Comparison of ENCODE assay signal across 8 mouse cellular contexts in genomic region chr6:91719042-91719747, GRCm38 (mm10). TPM values are rescaled to one million over a fixed set of nuclear protein-coding genes. Genes with fewer than 3 reads are reported as not detected.
DNase-seq lines count a peak whose midpoint lies in the region; ATAC-seq and TF ChIP-seq lines count a peak whose summit lies in the region.

No protein-coding gene starts in this region.

- WGBS in lung, embryonic 15.5 days = 66% methylated on average over 6 of the region's 6 CpGs
- 78% methylated on average over 6 of the region's 6 CpGs for WGBS in forebrain, embryonic 10.5 days
- WGBS in hindbrain, embryonic 14.5 days = 51% methylated on average over 6 of the region's 6 CpGs
- WGBS in midbrain, postnatal 0 days = 39% methylated on average over 6 of the region's 6 CpGs

- H3K27ac ChIP-seq in lung, embryonic 15.5 days = no peak overlapping the region
- H3K27ac ChIP-seq in forebrain, embryonic 10.5 days = peak overlapping the region; percentile 85
- H3K27ac ChIP-seq in hindbrain, embryonic 14.5 days = peak overlapping the region; percentile 81
- H3K27ac ChIP-seq in left cerebral cortex, adult 2 months = peak overlapping the region; percentile 89
- peak overlapping the region; percentile 94 for H3K27ac ChIP-seq in midbrain, postnatal 0 days (ENCODE audit: low read depth, low read length)

- H3K36me3 ChIP-seq in lung, embryonic 15.5 days = peaks cover 10% of the 10 kb centered on the region; the same call in 1 of the 2 replicates
- peaks cover 32% of the 10 kb centered on the region for H3K36me3 ChIP-seq in forebrain, embryonic 10.5 days (replicated peaks)
- peaks cover 20% of the 10 kb centered on the region for H3K36me3 ChIP-seq in hindbrain, embryonic 14.5 days (replicated peaks; ENCODE audit: control insufficient read depth, insufficient read depth)
- H3K36me3 ChIP-seq in midbrain, postnatal 0 days (ENCODE audit: insufficient read depth, low read length) = peaks cover 18% of the 10 kb centered on the region

- H3K9me3 ChIP-seq in lung, embryonic 15.5 days = no peaks in the 10 kb centered on the region
- H3K9me3 ChIP-seq in forebrain, embryonic 10.5 days = no peaks in the 10 kb centered on the region
- H3K9me3 ChIP-seq in hindbrain, embryonic 14.5 days (ENCODE audit: control insufficient read depth, low read length) = no peaks in the 10 kb centered on the region
- no peaks in the 10 kb centered on the region for H3K9me3 ChIP-seq in midbrain, postnatal 0 days (ENCODE audit: low read length)

- no peak overlapping the region for H3K4me3 ChIP-seq in lung, embryonic 15.5 days
- no peak overlapping the region for H3K4me3 ChIP-seq in forebrain, embryonic 10.5 days
- no peak overlapping the region for H3K4me3 ChIP-seq in hindbrain, embryonic 14.5 days (replicated peaks; ENCODE audit: low read length)
- H3K4me3 ChIP-seq in left cerebral cortex, adult 2 months = no peak overlapping the region
- H3K4me3 ChIP-seq in midbrain, postnatal 0 days (ENCODE audit: low read depth, low read length) = no peak overlapping the region

- H3K4me2 ChIP-seq in lung, embryonic 15.5 days = no peak overlapping the region
- peak overlapping the region; percentile 33 for H3K4me2 ChIP-seq in hindbrain, embryonic 14.5 days (replicated peaks)
- no peak overlapping the region for H3K4me2 ChIP-seq in midbrain, postnatal 0 days (ENCODE audit: low read depth, low read length, poor library complexity, severe bottlenecking)

- H3K9ac ChIP-seq in lung, embryonic 15.5 days = no peak overlapping the region
- H3K9ac ChIP-seq in hindbrain, embryonic 14.5 days = peak overlapping the region; percentile 24; the same call in 1 of the 2 replicates
- H3K9ac ChIP-seq in midbrain, postnatal 0 days (replicated peaks; ENCODE audit: low read length, poor library complexity, severe bottlenecking) = peak overlapping the region; percentile 48; the same call in 1 of the 2 replicates

- peak; percentile 15; the same call in 1 of the 2 replicates for ATAC-seq in lung, embryonic 15.5 days (ENCODE audit: borderline replicate concordance, extremely low read depth, low FRiP score, low TSS enrichment)
- ATAC-seq in hindbrain, embryonic 14.5 days (ENCODE audit: low FRiP score) = peak; percentile 71
- peak; percentile 66 for ATAC-seq in midbrain, postnatal 0 days (ENCODE audit: low FRiP score)

- DNase-seq in lung, postnatal 36 days = no peak
- no peak for DNase-seq in forebrain, embryonic 10.5 days (ENCODE audit: extremely low spot score, low spot score)
- DNase-seq in hindbrain, embryonic 14.5 days (ENCODE audit: low spot score) = peak; percentile 73
- DNase-seq in left cerebral cortex, adult 2 months (ENCODE audit: extremely low spot score in 1 of 2, low spot score in 2 of 2) = peak; percentile 54 to 62
- DNase-seq in midbrain, postnatal 0 days (ENCODE audit: low spot score) = peak; percentile 83
- DNase-seq in embryo, embryonic 10.5 days (ENCODE audit: low spot score) = no peak
- DNase-seq in thymus, postnatal 10 days (ENCODE audit: low spot score in 2 of 2) = no peak

- no peaks in the 10 kb centered on the region for H3K27me3 ChIP-seq in lung, embryonic 15.5 days
- H3K27me3 ChIP-seq in forebrain, embryonic 10.5 days (ENCODE audit: poor library complexity, severe bottlenecking) = no peaks in the 10 kb centered on the region
- no peaks in the 10 kb centered on the region for H3K27me3 ChIP-seq in hindbrain, embryonic 14.5 days (ENCODE audit: control insufficient read depth, insufficient read depth, low read length)
- no peaks in the 10 kb centered on the region for H3K27me3 ChIP-seq in midbrain, postnatal 0 days (ENCODE audit: insufficient read depth, low read length)

- TF ChIP-seq CTCF in left cerebral cortex, adult 2 months (IDR thresholded peaks at IDR 0.05) = no peak; the same call in 1 of the 2 replicates
- 0 out of 2 replicates have a peak, but pooled peaks have one; percentile 23 for TF ChIP-seq CTCF in midbrain, postnatal 0 days (IDR thresholded peaks at IDR 0.05)

- intact Hi-C loops in left cerebral cortex, adult 2 months (cut with DNase I) = loop anchor here (2.0 kb wide), 1 partner anchor 34 kb away; the partner anchor contains the start of gene Slc6a6

- peaks cover 32% of the 10 kb centered on the region for H3K4me1 ChIP-seq in lung, embryonic 15.5 days
- peaks cover 48% of the 10 kb centered on the region for H3K4me1 ChIP-seq in forebrain, embryonic 10.5 days
- H3K4me1 ChIP-seq in hindbrain, embryonic 14.5 days (replicated peaks; ENCODE audit: control insufficient read depth, insufficient read depth, low read length) = peaks cover 45% of the 10 kb centered on the region
- H3K4me1 ChIP-seq in midbrain, postnatal 0 days (ENCODE audit: insufficient read depth, low read length) = peaks cover 25% of the 10 kb centered on the region

RNA-seq across cellular contexts. Expression of gene Slc6a6, which starts 35.3 kb away (rescaled TPM):
- 47.1 and 48.4 TPM in 2 replicates for polyA plus RNA-seq in lung, embryonic 15.5 days (2015; fragmentation: Nextera tagmentation; extraction: Ambion mirVana)
- polyA plus RNA-seq in forebrain, embryonic 10.5 days (2016; fragmentation: Nextera tagmentation; extraction: Ambion mirVana) = 42.4 and 47.0 TPM in 2 replicates
- 91.6 and 98.5 TPM in 2 replicates for polyA plus RNA-seq in hindbrain, embryonic 14.5 days (2014; fragmentation: Nextera tagmentation; extraction: Ambion mirVana)
- 100 to 1,000 TPM; 127 to 147 TPM for total RNA-seq in left cerebral cortex, adult 2 months (2021)
- 105 and 147 TPM in 2 replicates for total RNA-seq in midbrain, postnatal 0 days (2014; rRNA removed)
- 123 and 146 TPM in 2 replicates for polyA plus RNA-seq in midbrain, postnatal 0 days (2015; fragmentation: Nextera tagmentation; extraction: Ambion mirVana)

Comparison
In these comparisons a context has a peak if more than half of its experiments do, and no peak if none do; other contexts are left out.
1. ATAC-seq: peak in every context shown above with its lines; median percentile 71 in hindbrain, embryonic 14.5 days; 66 in midbrain, postnatal 0 days; 15 in lung, embryonic 15.5 days.
2. DNase-seq: peak in hindbrain, embryonic 14.5 days (single experiment), left cerebral cortex, adult 2 months (2 of 2) and midbrain, postnatal 0 days (single experiment); none in lung, postnatal 36 days (single experiment), forebrain, embryonic 10.5 days (single experiment), embryo, embryonic 10.5 days (single experiment) and thymus, postnatal 10 days (0 of 2).